Mouse (Mus musculus): ENCODE results near the gene Madd.
"Not testable (repeated sequence)": the region's sequence is repeated elsewhere in the genome, so short reads cannot be mapped to it uniquely, and the experiment has no call there.

Madd gene

GRCm38 (mm10) chr2:91128761-91129160 is 54.9 kb downstream of the Madd start:
- in situ Hi-C loops (cut with MboI, MseI): loop anchor here in 1 of 2 experiments (10.0 kb wide), 1 partner anchor 1036 kb away; no protein-coding TSS in a partner anchor

- in situ Hi-C loops (cut with MboI, MseI): loop anchor here in 1 of 2 experiments (10.0 kb wide), 1 partner anchor 1040 kb away; no protein-coding TSS in a partner anchor
Measured at GRCm38 (mm10) chr2:91125101-91125500, 58.5 kb downstream of the Madd start.

GRCm38 (mm10) chr2:91123521-91123920 is 60.1 kb downstream of the Madd start:
- in situ Hi-C loops (cut with MboI, MseI): loop anchor here in 1 of 2 experiments (10.0 kb wide), 1 partner anchor 1041 kb away; no protein-coding TSS in a partner anchor

- in situ Hi-C loops (cut with MboI, MseI): loop anchor here in 1 of 2 experiments (10.0 kb wide), 1 partner anchor 1043 kb away; no protein-coding TSS in a partner anchor
Measured at GRCm38 (mm10) chr2:91121497-91121896, 62.1 kb downstream of the Madd start.

DNA sequence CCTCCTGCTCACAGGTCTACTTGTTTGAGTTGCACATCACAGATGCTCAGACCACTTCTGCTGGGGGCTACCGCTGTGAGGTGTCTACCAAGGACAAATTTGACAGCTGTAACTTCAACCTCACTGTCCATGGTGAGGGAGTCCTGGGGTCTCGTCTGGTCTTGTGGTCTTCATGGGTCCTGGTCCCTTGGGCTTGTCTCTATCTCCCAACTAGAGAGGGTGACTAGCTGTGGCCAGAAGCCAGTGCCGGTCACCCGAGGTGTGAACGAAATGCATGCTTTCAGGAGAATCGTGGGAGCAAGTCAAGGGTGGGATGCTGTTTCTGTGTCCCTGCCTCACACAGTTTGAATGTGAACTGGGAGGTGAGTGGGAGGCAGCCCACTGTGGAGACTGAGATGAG is 62.6 kb downstream of the Madd start:
- in situ Hi-C loops (cut with MboI, MseI): loop anchor here in 1 of 2 experiments (10.0 kb wide), 1 partner anchor 1044 kb away; no protein-coding TSS in a partner anchor

DNA sequence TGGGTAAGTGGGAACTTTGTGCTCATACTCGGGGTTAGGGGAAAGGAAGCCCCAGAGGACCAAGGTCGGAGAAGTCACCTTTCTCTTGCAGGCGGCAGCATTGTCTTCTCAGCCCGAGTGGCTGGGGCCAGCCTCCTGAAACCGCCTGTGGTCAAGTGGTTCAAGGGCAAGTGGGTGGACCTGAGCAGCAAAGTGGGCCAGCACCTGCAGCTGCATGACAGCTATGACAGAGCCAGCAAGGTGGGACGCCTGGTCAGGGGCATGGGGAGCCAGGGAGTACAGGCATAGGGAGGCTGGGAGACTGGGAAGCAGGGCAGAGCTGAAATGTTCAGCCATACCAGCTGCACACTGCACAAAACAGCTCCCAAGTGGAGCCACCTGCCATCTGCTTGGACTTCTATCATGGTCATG is 63.4 kb downstream of the Madd start:
- in situ Hi-C loops (cut with MboI, MseI): loop anchor here in 1 of 2 experiments (10.0 kb wide), 1 partner anchor 1045 kb away; no protein-coding TSS in a partner anchor

DNA sequence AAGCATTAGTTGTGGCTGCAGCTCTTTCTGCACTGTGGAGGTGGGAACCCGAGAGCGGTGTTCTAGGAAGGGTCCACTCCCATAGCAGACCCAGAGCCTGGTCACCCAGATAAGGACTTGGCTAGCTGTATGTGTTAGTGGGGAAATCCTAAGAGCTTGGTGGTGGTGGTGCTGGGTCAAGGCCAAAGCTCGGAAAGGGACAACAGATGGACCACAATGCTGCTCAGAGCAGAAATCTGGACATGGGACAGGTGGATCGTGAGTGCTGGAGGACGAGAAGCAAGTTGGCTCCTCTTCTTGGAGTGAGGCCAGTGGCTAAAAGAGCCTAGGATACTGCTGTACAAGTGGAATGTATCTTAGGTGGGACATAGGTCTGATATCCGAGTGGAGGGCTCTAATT is 64.1 kb downstream of the Madd start:
- in situ Hi-C loops (cut with MboI, MseI): no loop called here

DNA sequence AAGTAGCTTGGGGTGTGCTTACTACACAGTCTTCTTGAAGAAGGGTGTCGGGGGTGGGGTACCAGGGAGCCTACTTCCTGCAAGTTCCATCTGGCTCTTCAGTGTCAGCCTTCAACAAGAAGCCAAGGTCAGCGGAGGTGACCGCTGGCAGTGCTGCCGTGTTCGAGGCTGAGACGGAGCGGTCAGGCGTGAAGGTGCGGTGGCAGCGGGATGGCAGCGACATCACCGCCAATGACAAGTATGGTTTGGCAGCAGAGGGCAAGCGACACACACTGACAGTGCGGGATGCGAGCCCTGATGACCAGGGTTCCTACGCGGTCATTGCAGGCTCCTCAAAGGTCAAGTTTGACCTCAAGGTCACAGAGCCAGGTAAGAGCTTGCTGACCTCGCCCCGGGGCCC is 64.6 kb downstream of the Madd start:
- in situ Hi-C loops (cut with MboI, MseI): no loop called here

DNA sequence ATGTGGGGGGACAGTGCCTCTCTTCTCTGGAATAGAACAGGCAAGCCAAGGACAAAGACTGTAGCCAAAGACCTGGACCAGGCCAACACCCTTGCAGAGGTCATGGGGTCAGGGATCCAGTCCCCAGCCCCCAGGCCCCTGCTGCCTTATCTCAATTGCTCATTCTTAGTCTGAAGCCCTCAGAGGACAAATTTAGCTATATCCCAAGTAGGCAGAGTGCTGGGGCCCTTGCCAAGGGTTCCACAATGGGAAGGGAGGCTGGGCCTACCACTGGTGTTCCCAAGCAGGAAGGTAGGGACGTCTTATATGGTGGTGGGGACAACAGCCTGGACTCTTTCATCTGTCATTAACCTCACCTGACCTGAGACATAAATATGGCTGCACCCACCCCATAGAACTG is 65.0 kb downstream of the Madd start:
- in situ Hi-C loops (cut with MboI, MseI): no loop called here

GRCm38 (mm10) chr2:91117585-91118275 is 65.9 kb downstream of the Madd start, which contains the start of gene Mybpc3:
Mybpc3 (plus strand) TSS chr2:91118144.
- in situ Hi-C loops (cut with MboI, MseI): no loop called here

- in situ Hi-C loops (cut with MboI, MseI): no loop called here
Measured at GRCm38 (mm10) chr2:91116842-91117241, 66.8 kb downstream of the Madd start.

GRCm38 (mm10) chr2:91115578-91115970 is 68.1 kb downstream of the Madd start:
- in situ Hi-C loops (cut with MboI, MseI): no loop called here

DNA sequence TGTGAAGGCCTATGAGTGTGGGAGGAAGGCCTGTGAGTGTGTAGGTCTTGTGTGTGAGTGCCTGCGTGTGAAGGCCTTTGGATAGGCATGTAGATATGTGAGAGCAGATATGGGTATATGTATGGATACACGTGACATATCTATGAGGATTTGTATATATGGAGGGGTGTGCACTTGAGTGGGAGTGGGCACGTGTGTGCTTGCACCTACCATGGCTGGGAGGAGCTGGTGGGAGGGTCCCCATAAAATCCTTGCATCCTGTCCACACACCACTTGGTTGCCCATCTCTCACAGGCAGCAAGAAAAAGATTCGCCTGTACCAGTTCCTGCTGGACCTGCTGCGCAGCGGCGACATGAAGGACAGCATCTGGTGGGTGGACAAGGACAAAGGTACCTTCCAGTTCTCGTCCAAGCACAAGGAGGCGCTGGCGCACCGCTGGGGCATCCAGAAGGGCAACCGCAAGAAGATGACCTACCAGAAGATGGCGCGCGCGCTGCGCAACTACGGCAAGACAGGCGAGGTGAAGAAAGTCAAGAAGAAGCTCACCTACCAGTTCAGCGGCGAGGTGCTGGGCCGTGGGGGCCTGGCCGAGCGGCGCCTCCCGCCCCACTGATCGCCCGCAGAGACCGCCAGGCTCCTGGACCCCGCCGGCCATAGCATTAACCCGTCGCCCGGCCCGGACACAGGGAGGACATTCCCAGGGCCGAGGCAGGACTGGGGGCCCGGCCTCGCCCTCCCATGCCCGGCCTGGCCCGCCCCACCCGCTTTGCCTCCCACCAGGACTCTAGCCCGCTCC is 68.7 kb downstream of the Madd start:
- in situ Hi-C loops (cut with MboI, MseI): no loop called here

DNA sequence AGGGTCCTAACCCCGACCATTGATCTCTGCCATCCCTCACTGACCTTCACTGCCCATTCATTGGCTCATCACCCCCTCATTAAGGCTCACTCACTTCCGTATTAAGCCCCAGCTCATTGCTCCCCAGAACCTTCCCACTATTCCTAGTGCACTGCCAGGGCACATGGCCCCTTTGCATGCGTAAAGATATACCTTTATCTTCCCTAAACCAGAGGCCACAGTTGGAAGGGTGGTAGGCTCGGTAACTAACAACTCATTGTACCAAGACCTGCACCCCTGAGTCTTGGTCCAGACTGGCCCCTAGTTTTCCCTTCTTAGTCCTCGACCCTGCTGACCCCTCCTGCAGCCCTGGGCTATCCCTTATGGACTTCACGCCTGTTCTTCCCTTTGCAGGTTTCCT is 69.8 kb downstream of the Madd start:
- in situ Hi-C loops (cut with MboI, MseI): no loop called here

- in situ Hi-C loops (cut with MboI, MseI): no loop called here
Measured at GRCm38 (mm10) chr2:91113334-91113733, 70.3 kb downstream of the Madd start.

DNA sequence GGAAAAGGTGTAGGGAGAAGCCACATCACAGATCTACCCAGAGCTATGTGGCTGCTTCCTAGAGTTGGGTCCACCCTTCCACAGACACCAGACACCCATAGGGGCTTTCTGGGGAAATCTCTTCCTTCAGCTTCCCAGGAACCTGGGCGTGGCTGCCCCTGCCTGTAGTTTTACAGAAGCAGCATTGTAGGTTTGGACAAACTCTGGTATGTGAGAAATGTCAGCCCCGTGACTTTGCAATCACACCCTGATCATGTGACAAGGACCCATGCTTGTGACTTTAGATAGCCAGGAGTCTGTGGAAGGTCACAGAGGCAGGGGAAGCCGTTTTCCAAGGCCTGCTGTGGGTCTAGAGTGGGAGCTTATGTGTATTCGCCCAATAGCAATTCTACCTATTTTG is 71.1 kb downstream of the Madd start:
- in situ Hi-C loops (cut with MboI, MseI): no loop called here

DNA sequence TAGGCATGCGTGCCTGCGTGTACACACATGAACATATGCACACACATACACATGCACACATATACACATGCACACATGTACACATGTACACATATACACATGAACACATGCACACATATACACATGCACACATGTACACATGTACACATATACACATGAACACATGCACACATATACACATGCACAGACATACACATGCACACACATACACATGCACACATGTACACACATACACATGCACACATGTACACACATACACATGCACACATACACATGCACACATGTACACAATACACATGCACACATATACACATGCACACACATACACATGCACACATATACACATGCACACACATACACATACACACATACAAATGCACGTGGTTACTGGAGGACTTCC is 71.8 kb downstream of the Madd start:
- in situ Hi-C loops (cut with MboI, MseI): not testable (repeated sequence)

GRCm38 (mm10) chr2:91110429-91110828 is 73.2 kb downstream of the Madd start:
- in situ Hi-C loops (cut with MboI, MseI): no loop called here

DNA sequence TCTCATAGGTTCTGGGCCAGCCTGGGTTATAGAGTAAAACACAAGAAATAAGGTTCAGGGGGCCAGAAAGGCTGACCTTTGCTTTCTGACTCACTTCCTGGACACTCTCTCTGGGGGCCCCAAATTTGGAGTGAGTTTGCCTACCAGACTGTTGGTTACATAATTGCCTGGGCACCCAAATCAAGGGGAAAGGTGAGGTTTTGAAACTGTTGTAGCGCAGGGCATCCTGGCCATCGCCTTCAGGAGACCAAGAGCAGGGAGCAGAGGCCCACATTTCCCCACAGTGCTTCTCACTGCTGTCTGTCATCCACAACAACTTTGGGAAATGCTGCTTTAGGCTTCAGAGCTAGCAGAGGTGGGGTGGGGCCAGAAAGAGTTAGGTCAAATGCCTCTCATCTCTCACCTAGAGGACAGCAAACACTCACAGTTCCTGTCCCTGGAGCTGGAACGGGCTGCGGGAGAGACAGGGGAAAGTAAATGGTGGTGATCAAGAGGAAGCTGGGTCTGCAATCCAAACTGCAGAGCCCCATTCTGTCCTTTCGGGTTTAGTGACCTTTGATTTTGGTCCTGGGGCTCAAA is 73.7 kb downstream of the Madd start:
- in situ Hi-C loops (cut with MboI, MseI): loop anchor here in 1 of 2 experiments (10.0 kb wide), 1 partner anchor 75 kb away; the partner anchor contains the start of gene Rapsn

DNA sequence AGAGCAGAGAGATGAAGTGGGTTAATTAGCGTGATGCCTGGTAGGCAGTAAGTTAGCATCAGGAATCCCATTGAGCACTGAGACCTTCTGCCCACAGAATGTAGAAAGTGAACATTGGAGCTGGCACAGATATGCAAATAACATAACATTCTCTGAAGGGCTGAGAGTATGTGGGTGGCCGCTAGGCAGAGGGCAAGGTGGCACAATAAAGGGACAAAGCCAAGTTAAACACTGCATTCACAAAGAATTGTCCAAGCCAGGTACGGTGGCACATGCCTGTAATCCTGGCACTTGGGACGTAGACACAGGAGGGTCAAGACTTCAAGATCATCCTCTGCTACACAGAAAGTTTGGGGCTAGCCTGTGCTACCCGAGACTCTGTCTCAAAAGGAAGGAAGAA is 74.4 kb downstream of the Madd start:
- in situ Hi-C loops (cut with MboI, MseI): loop anchor here in 1 of 2 experiments (10.0 kb wide), 1 partner anchor 74 kb away; the partner anchor contains the start of gene Rapsn

GRCm38 (mm10) chr2:91108156-91108555 is 75.5 kb downstream of the Madd start:
- in situ Hi-C loops (cut with MboI, MseI): loop anchor here in 1 of 2 experiments (10.0 kb wide), 1 partner anchor 73 kb away; the partner anchor contains the start of gene Rapsn

Data from T-helper 17 cell (primary cell).